Mouse (Mus musculus): ENCODE results near the gene Tsnax.

- TF ChIP-seq GATA1 (IDR thresholded peaks at IDR 0.05; ENCODE audit: borderline replicate concordance, low read length) = no peak
- no peak for TF ChIP-seq FLI1 (IDR thresholded peaks at IDR 0.05; ENCODE audit: low read length)
These were observed 37.0 kb downstream of the Tsnax start for GRCm38 (mm10) chr8:125049826-125050225.
